Mouse (Mus musculus): ENCODE data around the gene Ahsg.
"Not testable (repeated sequence)": the region's sequence is repeated elsewhere in the genome, so short reads cannot be mapped to it uniquely, and the experiment has no call there.

The Ahsg gene

GRCm38 (mm10) chr16:22889716-22890115 is 1.4 kb upstream of the Ahsg start:
- no peak for DNase-seq

GRCm38 (mm10) chr16:22891733-22892154 is 667 bp downstream of the Ahsg start:
- no peak for DNase-seq

GRCm38 (mm10) chr16:22894095-22894494 is 3.0 kb downstream of the Ahsg start:
- no peak for DNase-seq

- no peak for DNase-seq
Observed at GRCm38 (mm10) chr16:22896618-22897017, 5.5 kb downstream of the Ahsg start.

GRCm38 (mm10) chr16:22899346-22899745 is 8.3 kb downstream of the Ahsg start:
- DNase-seq, result no peak

DNA sequence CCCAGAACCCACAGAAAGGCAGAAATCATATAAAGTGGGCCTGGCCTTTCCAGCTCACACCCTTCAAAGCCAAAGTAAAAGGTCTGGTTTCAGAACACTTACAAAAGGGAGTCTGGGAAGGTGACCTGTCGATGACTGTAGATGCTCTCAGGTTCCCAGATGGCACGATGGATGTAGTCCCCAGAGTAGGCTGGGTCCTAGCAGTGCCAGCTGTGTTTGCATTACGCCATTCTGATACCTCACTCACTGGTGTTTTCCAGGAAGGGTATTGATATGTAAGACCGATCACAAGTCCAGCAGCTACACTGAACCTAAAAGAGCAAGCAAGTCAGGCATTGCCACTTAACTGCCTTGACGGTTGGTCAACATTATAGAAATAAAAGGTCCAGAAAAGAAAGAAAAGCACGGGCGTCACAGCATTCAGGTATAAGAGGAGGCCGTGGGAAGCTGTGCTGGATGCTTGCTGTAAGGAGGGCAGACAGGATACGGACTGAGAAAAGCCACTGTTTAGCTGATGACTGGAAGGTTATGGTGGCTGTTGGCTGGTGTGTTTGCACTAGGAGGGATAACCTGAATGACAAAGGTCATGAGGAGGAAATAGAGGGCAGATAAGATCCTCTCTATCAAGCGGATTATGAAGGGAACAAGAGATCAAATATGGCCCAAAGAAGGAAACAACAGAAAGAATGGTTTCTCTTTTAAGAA is 8.9 kb downstream of the Ahsg start:
- no peak for DNase-seq

DNA sequence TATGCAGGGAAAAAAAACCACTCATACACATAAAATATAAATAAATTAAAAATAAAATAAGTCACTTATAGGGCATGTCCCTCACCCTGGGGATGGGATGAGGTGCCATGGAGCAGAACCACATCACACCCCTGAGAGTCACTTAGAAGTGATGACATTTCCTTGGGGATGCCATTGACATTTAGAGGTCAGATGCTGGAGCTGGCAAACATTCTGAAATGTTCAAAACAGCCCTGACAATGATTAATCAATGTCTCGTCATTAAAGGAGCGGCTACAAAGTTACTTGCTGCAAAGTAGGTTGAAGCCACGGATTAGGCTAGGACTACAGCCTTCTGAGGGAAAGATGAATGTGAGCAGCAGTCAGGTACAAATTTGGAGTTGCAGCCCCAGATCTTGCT is 10.2 kb downstream of the Ahsg start:
- DNase-seq, result no peak

- DNase-seq, result no peak
Observed at GRCm38 (mm10) chr16:22909290-22909689, 18.2 kb downstream of the Ahsg start.

GRCm38 (mm10) chr16:22911986-22912385 is 20.9 kb downstream of the Ahsg start:
- DNase-seq, result peak; percentile 14

GRCm38 (mm10) chr16:22912886-22913285 is 21.8 kb downstream of the Ahsg start:
- no peak for DNase-seq

- DNase-seq, result no peak
Observed at GRCm38 (mm10) chr16:22914276-22914675, 23.2 kb downstream of the Ahsg start.

DNA sequence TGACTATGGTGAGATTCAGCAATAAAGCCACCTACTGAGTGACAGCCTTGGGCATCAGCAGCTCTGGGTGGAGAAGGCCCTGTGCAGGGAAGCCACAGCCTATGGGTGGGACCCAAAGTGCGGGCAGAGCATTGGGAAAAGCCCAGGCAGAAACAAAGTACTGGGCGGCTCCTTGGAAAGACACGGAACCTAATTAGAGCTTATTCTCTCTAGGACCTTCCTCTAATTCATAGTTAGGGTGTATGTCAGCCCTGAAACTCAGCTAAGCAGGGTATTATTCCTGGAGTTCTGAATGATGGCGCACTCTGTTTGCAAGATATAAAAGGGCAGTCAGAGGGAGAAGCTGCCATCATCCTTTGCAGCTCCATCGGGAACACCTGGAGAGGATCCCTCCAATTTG is 27.0 kb downstream of the Ahsg start, which contains the start of gene Fetub:
Gene Fetub (plus strand): TSS at position 301 of the 400 bp plus-strand sequence.
- DNase-seq, result no peak

DNA sequence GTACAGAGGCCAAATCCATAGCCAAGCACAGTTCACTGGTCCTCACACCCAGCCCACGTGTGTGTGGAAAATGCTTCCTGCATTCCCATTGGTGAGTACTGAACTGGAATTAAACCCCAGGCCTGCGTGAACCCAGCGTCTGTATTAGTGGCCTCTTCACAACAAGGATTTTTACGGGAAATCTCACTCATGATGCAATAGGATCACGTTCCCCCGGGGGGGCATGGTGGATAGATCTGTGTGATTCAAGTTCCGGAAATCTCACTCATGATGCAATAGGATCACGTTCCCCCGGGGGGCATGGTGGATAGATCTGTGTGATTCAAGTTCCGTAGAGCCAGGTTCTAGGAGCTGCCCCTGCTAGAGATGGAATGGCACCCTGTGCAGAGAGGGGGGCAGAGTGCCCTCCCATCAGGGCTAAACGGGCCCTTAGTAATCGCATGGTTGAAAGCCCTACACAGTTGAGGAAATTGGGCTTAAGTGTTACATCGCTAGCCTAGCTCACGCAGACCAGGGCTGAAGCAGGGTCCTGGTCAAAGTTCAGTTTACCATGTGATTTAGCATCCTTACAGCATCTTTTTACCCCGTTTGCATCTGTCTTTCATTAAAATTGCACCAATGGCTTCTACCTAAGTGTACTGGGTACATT is 27.7 kb downstream of the Ahsg start:
- DNase-seq, result no peak

GRCm38 (mm10) chr16:22919971-22920854 is 29.1 kb downstream of the Ahsg start:
- DNase-seq, result no peak

GRCm38 (mm10) chr16:22921761-22922160 is 30.7 kb downstream of the Ahsg start:
- DNase-seq, result no peak

- DNase-seq, result no peak
Observed at GRCm38 (mm10) chr16:22922433-22922832, 31.4 kb downstream of the Ahsg start.

DNA sequence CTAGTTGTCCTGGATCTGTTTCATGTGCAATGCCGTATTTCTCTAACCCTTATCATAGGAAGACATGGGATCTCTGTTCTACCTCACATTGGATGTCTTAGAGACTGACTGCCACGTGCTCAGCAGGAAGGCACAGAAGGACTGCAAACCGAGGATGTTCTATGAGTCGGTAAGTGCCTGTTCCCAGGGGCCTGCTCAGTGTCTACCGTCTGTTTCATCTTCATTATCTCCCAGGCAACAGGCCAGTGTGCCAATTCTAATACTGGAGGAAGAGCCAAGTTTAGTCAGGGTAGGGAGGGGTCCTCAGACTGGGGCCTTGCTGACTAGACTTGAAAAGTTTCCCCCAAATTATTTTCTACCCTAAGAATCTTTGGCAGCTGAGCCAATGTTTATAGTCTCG is 38.5 kb downstream of the Ahsg start:
- DNase-seq, result no peak

GRCm38 (mm10) chr16:22931431-22932200 is 40.5 kb downstream of the Ahsg start:
- DNase-seq, result no peak

GRCm38 (mm10) chr16:22937631-22938030 is 46.6 kb downstream of the Ahsg start:
- DNase-seq, result no peak

DNA sequence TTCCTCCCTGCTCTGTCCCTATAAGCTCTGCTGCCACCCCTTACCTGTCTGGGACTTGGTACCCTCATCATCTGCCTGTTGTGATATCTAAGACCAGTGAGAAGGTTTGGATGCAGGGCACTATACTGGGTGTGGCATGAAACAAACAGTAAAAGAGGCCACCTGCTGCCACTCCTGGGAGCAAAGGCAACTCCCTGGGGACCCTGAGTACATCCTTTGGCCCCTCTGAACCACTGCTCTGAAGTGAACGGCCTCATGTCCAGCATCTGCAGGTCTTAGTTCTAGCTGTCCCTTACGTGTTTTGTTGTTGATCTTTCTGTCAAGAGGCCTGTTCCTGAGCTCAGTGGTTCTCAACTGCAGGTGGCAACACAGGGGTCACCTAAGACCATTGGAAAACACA is 47.5 kb downstream of the Ahsg start:
- DNase-seq, result no peak

DNA sequence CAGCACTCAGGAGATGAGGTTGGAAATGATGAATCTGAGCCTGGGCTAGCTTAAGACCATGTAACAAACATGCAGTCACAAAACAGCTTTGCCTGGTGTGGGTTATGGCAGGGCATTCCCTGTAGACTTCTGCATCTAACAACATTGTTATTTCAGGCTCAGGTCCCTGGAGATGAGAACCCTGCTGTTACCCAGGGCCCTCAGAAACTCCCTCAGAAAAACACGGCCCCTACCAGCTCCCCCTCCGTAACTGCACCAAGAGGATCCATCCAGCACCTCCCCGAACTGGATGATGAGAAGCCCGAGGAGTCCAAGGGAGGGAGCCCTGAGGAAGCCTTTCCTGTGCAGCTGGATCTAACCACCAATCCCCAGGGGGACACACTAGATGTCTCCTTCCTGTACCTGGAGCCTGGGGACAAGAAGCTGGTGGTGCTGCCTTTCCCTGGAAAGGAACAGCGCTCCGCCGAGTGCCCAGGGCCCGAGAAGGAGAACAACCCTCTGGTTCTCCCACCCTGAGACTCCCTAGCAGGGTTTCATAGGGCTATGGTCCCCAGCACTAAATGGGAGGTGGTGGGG is 48.1 kb downstream of the Ahsg start:
- no peak for DNase-seq

- not testable (repeated sequence) for DNase-seq
Observed at GRCm38 (mm10) chr16:22941825-22942476, 50.9 kb downstream of the Ahsg start.
